Mouse (Mus musculus) lung, embryonic 15.5 days (tissue): ENCODE results near the gene Msi2. TPM values are rescaled to one million over a fixed set of nuclear protein-coding genes. Genes with fewer than 3 reads are reported as not detected.
A peak's percentile ranks its signal among the peaks of the same experiment; 100 is the strongest.

Experiments
- ATAC-seq: fragments of 200-750 bp; cut with Nextera tagmentation; 2 replicates; pipeline ENCODE4 v1.8.0; 2017; ENCODE audit warnings: moderate number of reproducible peaks, borderline replicate concordance; ENCODE audit not compliant: low FRiP score, low TSS enrichment; ENCODE audit errors: extremely low read depth
- H3K27ac ChIP-seq: fragments of 300-500 bp; sonication (generic); 2 replicates; pipeline ENCODE4 v1.5.1; 2015; ENCODE audit warnings: moderate library complexity, mild to moderate bottlenecking, inconsistent platforms
- H3K27me3 ChIP-seq: fragments of 300-500 bp; sonication (generic); 2 replicates; pipeline ENCODE4 v1.6.1; 2015; ENCODE audit warnings: inconsistent platforms
- H3K36me3 ChIP-seq: fragments of 300-500 bp; sonication (generic); 2 replicates; pipeline ENCODE4 v1.6.1; 2015; ENCODE audit warnings: inconsistent platforms
- H3K4me1 ChIP-seq: fragments of 300-500 bp; sonication (generic); 2 replicates; pipeline ENCODE4 v1.6.1; 2015; ENCODE audit warnings: inconsistent platforms
- H3K4me2 ChIP-seq: fragments of 300-500 bp; sonication (generic); 2 replicates; pipeline ENCODE4 v1.6.1; 2015; ENCODE audit warnings: inconsistent platforms, mild to moderate bottlenecking, moderate library complexity
- H3K4me3 ChIP-seq: fragments of 300-500 bp; sonication (generic); 2 replicates; pipeline ENCODE4 v1.5.1; 2015; ENCODE audit warnings: mild to moderate bottlenecking, inconsistent platforms
- H3K9ac ChIP-seq: fragments of 300-500 bp; sonication (generic); 2 replicates; pipeline ENCODE4 v1.6.1; 2015; ENCODE audit warnings: inconsistent platforms
- H3K9me3 ChIP-seq: fragments of 300-500 bp; sonication (generic); 2 replicates; pipeline ENCODE4 v1.6.1; 2016; ENCODE audit warnings: inconsistent platforms
- WGBS: fragments of 180-500 bp; shearing (Covaris S2); methylation state at CpG from one replicate; pipeline ENCODE4 v1.1.7; 2015; 5-methylcytosine and 5-hydroxymethylcytosine counted together
- polyA plus RNA-seq: library from polyadenylated mRNA; unstranded; fragments of >200 nt; fragmentation: Nextera tagmentation; extraction: Ambion mirVana; gene quantifications from 2 replicates; pipeline ENCODE4 v1.2.1, GENCODE M21; 2015

Gene Msi2
- polyA plus RNA-seq, 1 experiment from 2014 or later = 13.8 TPM

DNA sequence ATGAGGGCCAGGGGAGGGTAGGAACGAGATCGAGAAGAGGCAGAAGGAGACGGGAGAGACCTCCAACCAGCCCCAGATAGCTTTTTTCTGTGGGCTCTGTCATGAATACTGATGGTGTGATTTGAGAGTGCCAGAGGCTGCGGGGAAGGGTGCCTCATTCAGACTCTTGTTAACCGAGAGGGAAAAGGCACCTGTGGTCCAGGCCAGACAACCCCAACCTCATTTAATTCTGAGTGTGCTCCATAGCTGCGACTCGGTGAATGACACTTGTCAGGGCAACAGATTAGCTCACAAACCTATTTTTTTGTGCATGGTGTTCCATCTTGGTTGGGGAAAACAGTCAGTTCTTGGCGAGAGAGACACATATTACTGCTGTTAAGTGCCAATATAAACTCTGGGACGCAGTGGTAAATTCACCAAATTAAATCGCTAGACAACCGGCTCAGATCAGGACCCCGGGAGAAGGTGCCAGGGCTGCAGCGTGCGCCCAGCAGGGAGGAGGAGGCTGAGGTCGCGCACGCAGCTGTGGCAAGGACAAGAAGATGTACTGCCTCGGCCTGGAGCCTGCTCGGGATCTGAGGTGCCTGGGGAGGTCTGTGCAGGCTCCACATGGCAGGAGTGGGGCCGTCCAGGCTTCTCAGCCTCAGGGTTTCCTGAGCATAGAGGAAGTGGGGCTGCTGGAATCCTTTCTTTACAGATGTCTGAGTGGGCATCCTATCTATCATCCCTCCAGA lies 294.1 kb downstream of the Msi2 start:
- Histone ChIP-seq H3K9me3 (no peaks in the 10 kb centered on the region), H3K4me3 (no peak overlapping the region), H3K4me2 (no peak overlapping the region), H3K27me3 (no peaks in the 10 kb centered on the region), H3K27ac (peak overlapping the region; percentile 27; the same call in 1 of the 2 replicates), H3K4me1 (peaks cover 47% of the 10 kb centered on the region), H3K9ac (no peak overlapping the region), H3K36me3 (no peaks in the 10 kb centered on the region)
- ATAC-seq = no peak
- WGBS = 56% methylated on average over 20 of the region's 20 CpGs

- no peak overlapping the region for H3K4me3 ChIP-seq
- 52% methylated on average over 9 of the region's 9 CpGs for WGBS
- peaks cover 46% of the 10 kb centered on the region for H3K4me1 ChIP-seq
- no peaks in the 10 kb centered on the region for H3K9me3 ChIP-seq
- no peaks in the 10 kb centered on the region for H3K27me3 ChIP-seq
- no peak overlapping the region for H3K27ac ChIP-seq
- no peak overlapping the region for H3K9ac ChIP-seq
- H3K36me3 ChIP-seq = no peaks in the 10 kb centered on the region
- ATAC-seq = no peak
- no peak overlapping the region for H3K4me2 ChIP-seq
Observed at GRCm38 (mm10) chr11:88421057-88421578, 297.2 kb downstream of the Msi2 start.

GRCm38 (mm10) chr11:88419657-88420366 lies 298.5 kb downstream of the Msi2 start:
- H3K27ac ChIP-seq = no peak overlapping the region
- no peak for ATAC-seq
- H3K9ac ChIP-seq = no peak overlapping the region
- H3K4me3 ChIP-seq = no peak overlapping the region
- H3K4me1 ChIP-seq = peaks cover 33% of the 10 kb centered on the region
- WGBS = 72% methylated on average over 9 of the region's 9 CpGs
- no peak overlapping the region for H3K4me2 ChIP-seq
- no peaks in the 10 kb centered on the region for H3K27me3 ChIP-seq
- H3K9me3 ChIP-seq = no peaks in the 10 kb centered on the region
- H3K36me3 ChIP-seq = no peaks in the 10 kb centered on the region

DNA sequence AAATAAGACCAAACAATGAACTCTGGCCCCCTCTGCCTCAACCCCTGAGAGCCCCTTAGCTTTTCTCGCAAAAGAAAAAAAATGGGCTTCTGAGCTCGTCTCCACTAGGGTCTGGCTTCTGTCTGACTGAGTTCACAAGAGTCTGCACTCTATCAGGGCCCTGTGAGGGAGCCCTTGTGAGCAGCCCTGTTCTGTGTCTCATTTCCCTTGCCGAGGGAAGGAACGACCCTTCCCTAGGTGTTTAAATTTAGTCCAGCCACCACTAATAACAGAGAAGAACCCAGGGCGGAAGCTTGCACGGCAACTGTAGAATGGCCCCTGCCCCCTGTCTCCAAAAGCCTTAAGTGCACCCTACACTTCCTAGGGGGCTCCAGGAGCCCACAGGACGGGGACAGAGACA lies 299.2 kb downstream of the Msi2 start:
- Histone ChIP-seq H3K9me3 (no peaks in the 10 kb centered on the region), H3K36me3 (no peaks in the 10 kb centered on the region), H3K9ac (no peak overlapping the region), H3K4me1 (peaks cover 31% of the 10 kb centered on the region), H3K4me3 (no peak overlapping the region), H3K27ac (no peak overlapping the region), H3K4me2 (no peak overlapping the region), H3K27me3 (no peaks in the 10 kb centered on the region)
- no peak for ATAC-seq
- WGBS = 51% methylated on average over 7 of the region's 7 CpGs

GRCm38 (mm10) chr11:88414157-88414870 lies 304.0 kb downstream of the Msi2 start:
- WGBS = 53% methylated on average over 18 of the region's 18 CpGs
- H3K36me3 ChIP-seq = 0 out of 2 replicates have a peak, but pooled peaks cover 2% of the 10 kb centered on the region
- peaks cover 13% of the 10 kb centered on the region; the same call in 1 of the 2 replicates for H3K4me1 ChIP-seq
- H3K4me3 ChIP-seq = no peak overlapping the region
- no peaks in the 10 kb centered on the region for H3K9me3 ChIP-seq
- no peak overlapping the region for H3K27ac ChIP-seq
- H3K9ac ChIP-seq = no peak overlapping the region
- no peak for ATAC-seq
- H3K27me3 ChIP-seq = no peaks in the 10 kb centered on the region
- H3K4me2 ChIP-seq = no peak overlapping the region

GRCm38 (mm10) chr11:88412423-88413094 lies 305.8 kb downstream of the Msi2 start:
- no peak overlapping the region for H3K4me3 ChIP-seq
- H3K4me1 ChIP-seq = 0 out of 2 replicates have a peak, but pooled peaks cover 12% of the 10 kb centered on the region
- no peak overlapping the region for H3K4me2 ChIP-seq
- no peaks in the 10 kb centered on the region for H3K9me3 ChIP-seq
- H3K9ac ChIP-seq = no peak overlapping the region
- no peak for ATAC-seq
- WGBS = 51% methylated on average over 5 of the region's 5 CpGs
- H3K27me3 ChIP-seq = no peaks in the 10 kb centered on the region
- no peak overlapping the region for H3K27ac ChIP-seq
- H3K36me3 ChIP-seq = 0 out of 2 replicates have a peak, but pooled peaks cover 2% of the 10 kb centered on the region

- 84% methylated on average over 8 of the region's 8 CpGs for WGBS
Observed at GRCm38 (mm10) chr11:88408305-88408704, 310.0 kb downstream of the Msi2 start.

DNA sequence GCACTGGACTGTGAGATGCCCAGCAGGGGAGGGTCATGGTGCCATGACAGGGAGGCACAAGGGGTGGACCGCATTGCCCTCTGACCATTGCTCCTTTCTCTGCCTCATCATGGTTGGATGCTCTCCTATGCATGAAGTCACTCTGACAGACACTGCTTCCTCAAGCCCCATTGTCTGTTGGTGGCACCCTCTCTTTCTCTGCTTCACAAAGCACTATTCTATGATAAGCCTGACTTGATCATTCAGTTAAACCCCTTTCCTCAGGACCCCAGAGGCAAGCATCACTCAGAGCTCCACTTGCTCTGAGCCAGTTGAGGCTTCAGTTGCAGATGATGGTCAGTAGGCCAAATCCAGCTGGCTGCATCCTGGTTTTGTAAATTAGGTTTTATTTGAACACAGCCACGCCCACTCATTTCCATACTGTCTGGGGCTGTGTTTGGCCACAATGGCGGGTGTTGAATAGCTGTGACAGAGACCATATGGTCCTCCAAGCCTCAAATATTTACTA lies 311.9 kb downstream of the Msi2 start:
- H3K4me1 ChIP-seq = peaks cover 33% of the 10 kb centered on the region
- peak; percentile 29; the same call in 1 of the 2 replicates for ATAC-seq
- WGBS = 67% methylated on average over 3 of the region's 3 CpGs
- H3K9ac ChIP-seq = no peak overlapping the region
- H3K27ac ChIP-seq = no peak overlapping the region
- no peak overlapping the region for H3K4me2 ChIP-seq
- 0 out of 2 replicates have a peak, but pooled peaks cover 2% of the 10 kb centered on the region for H3K36me3 ChIP-seq
- no peaks in the 10 kb centered on the region for H3K27me3 ChIP-seq
- H3K9me3 ChIP-seq = no peaks in the 10 kb centered on the region
- no peak overlapping the region for H3K4me3 ChIP-seq

More at GRCm38 (mm10) chr11:88408305-88408704, 310.0 kb downstream of the Msi2 start:
- Histone ChIP-seq H3K4me1 (peaks cover 33% of the 10 kb centered on the region), H3K36me3 (0 out of 2 replicates have a peak, but pooled peaks cover 2% of the 10 kb centered on the region), H3K9me3 (no peaks in the 10 kb centered on the region), H3K27ac (no peak overlapping the region), H3K4me2 (no peak overlapping the region), H3K27me3 (no peaks in the 10 kb centered on the region), H3K9ac (no peak overlapping the region), H3K4me3 (no peak overlapping the region)
- no peak for ATAC-seq

GRCm38 (mm10) chr11:88404816-88405613 lies 313.3 kb downstream of the Msi2 start:
- Histone ChIP-seq H3K4me3 (no peak overlapping the region), H3K36me3 (0 out of 2 replicates have a peak, but pooled peaks cover 2% of the 10 kb centered on the region), H3K9me3 (no peaks in the 10 kb centered on the region), H3K27ac (peak overlapping the region; percentile 42), H3K9ac (no peak overlapping the region), H3K4me1 (peaks cover 43% of the 10 kb centered on the region), H3K27me3 (no peaks in the 10 kb centered on the region), H3K4me2 (peak overlapping the region; percentile 29)
- peak; percentile 50; the same call in 1 of the 2 replicates for ATAC-seq
- WGBS = 26% methylated on average over 17 of the region's 17 CpGs

DNA sequence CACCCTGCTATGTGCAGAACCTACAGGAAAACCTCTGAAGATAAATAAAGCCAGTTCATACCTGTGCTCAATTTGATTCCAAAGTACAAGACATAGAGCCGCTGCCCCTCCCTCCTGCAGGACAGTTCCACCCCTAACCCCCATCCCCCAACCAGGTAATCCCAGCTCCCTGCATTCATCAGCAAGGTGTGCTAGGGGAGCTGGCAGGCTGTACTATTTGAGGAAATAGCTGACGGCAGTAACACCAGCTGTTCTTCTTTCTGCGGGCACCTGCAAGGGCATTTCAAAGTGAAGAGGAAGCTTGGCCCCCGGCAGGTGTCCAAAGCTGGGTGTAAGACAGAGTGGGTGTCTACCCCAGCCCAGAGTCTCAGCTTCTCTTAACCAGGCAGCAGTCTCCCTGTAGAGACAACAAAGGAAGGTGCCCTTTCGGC lies 314.1 kb downstream of the Msi2 start:
- peaks cover 47% of the 10 kb centered on the region for H3K4me1 ChIP-seq
- no peak for ATAC-seq
- no peak overlapping the region for H3K4me3 ChIP-seq
- H3K9ac ChIP-seq = no peak overlapping the region
- peak overlapping the region; percentile 29 for H3K4me2 ChIP-seq
- no peaks in the 10 kb centered on the region for H3K9me3 ChIP-seq
- 62% methylated on average over 5 of the region's 5 CpGs for WGBS
- no peaks in the 10 kb centered on the region for H3K27me3 ChIP-seq
- no peaks in the 10 kb centered on the region for H3K36me3 ChIP-seq
- H3K27ac ChIP-seq = peak overlapping the region; percentile 42
